Mouse (Mus musculus): Measurements from ENCODE around the gene Unc79. TPM values are rescaled to one million over a fixed set of nuclear protein-coding genes. Genes with fewer than 3 reads are reported as not detected.

The Unc79 gene
- total and polyA plus RNA-seq, 3 experiments = 0.04 to 0.86 (median 0.05) TPM

DNA sequence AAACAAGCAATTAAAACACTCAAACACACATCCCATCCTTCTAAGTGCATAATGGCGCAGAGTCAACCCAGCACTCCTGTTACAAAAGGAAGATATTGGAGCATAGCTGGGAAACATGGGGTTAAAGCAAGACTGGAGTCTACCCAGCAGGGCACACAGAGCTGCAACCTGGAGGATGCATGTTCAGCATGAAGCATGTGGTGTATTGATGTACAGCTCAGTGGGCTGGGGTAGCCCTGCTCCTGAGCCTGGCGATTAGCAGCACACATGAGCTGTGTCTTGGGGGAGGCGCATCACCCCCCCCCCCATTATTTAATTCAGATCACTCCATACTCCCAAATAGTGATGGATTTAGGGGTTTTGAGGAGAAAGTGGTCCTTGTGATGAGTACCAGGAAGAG lies 32.9 kb downstream of the Unc79 start:
- H3K79me2 ChIP-seq (replicated peaks; ENCODE audit: control insufficient read depth, extremely low read depth, insufficient read depth, poor library complexity, severe bottlenecking) = no peaks in the 10 kb centered on the region
- no peak overlapping the region for H3K4me3 ChIP-seq (replicated peaks in 1 of 3; ENCODE audit: low read depth in 2 of 3, low read length in 2 of 3, poor library complexity in 1 of 3)
- no peak for DNase-seq (ENCODE audit: extremely low read depth)
- no peak for TF ChIP-seq SIN3A (IDR thresholded peaks at IDR 0.05; ENCODE audit: low read length)
- TF ChIP-seq ZNF384 (IDR thresholded peaks at IDR 0.05; ENCODE audit: low read depth, low read length) = no peak
- no peak for TF ChIP-seq MYC (IDR thresholded peaks at IDR 0.05; ENCODE audit: low read depth, low read length)
- no peak for TF ChIP-seq MAX (IDR thresholded peaks at IDR 0.05; ENCODE audit: low read length)
- TF ChIP-seq PAX5 (IDR thresholded peaks at IDR 0.05; ENCODE audit: low read length) = no peak
- no peak for TF ChIP-seq BHLHE40 (IDR thresholded peaks at IDR 0.05; ENCODE audit: low read depth, low read length)
- TF ChIP-seq MEF2A (IDR thresholded peaks at IDR 0.05; ENCODE audit: borderline replicate concordance, low read depth, low read length) = no peak
- TF ChIP-seq HCFC1 (IDR thresholded peaks at IDR 0.05; ENCODE audit: low read depth, low read length) = no peak
- TF ChIP-seq EP300 (IDR thresholded peaks at IDR 0.05; ENCODE audit: low read length) = no peak
- no peaks in the 10 kb centered on the region for H3K9me3 ChIP-seq (replicated peaks; ENCODE audit: low read length)
- no peak overlapping the region for H3K27ac ChIP-seq (ENCODE audit: insufficient read depth, low read depth)
- no peaks in the 10 kb centered on the region for H3K27me3 ChIP-seq (replicated peaks)
- no peak overlapping the region for H3K4me2 ChIP-seq (ENCODE audit: insufficient read depth, low read depth, poor library complexity, severe bottlenecking)
- H3K36me3 ChIP-seq (replicated peaks in 1 of 2; ENCODE audit: control insufficient read depth in 1 of 2, insufficient read depth in 1 of 2, low read length in 1 of 2) = no peaks in the 10 kb centered on the region
- no peak overlapping the region for H3K9ac ChIP-seq (ENCODE audit: insufficient read depth, low read depth)
- no peaks in the 10 kb centered on the region for H3K4me1 ChIP-seq (ENCODE audit: control insufficient read depth in 1 of 2, insufficient read depth in 2 of 2)
- in situ Hi-C loops (cut with MboI; ENCODE audit: low pct_ligation_motif_present, low pct_unique_long_range_greater_than_20kb, low sequenced_read_pairs) (no loop called here), dilution Hi-C loops (cut with MboI; ENCODE audit: extremely low pct_ligation_motif_present, extremely low pct_unique_long_range_greater_than_20kb, low sequenced_read_pairs) (no loop called here)

DNA sequence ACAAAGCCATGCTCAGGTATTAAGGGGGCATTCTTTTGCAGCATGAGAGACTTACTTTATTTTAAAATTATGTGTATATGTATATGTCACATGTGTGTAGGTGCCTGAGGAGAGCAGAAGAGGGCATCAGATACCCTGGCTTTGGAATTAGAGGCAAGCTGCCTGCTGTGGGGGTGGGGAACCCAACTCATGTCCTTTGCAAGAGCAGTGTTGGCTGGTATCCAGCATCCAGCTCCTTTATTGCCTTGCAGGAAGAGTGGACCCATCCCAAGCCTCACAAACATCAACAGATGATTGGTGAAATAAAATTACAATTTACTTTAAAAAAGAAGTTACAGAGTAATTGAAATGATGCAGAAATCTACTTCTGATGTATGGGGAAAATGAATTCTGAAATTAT lies 36.7 kb downstream of the Unc79 start:
- no peaks in the 10 kb centered on the region for H3K4me1 ChIP-seq (ENCODE audit: control insufficient read depth in 1 of 2, insufficient read depth in 2 of 2)
- dilution Hi-C loops (cut with MboI; ENCODE audit: extremely low pct_ligation_motif_present, extremely low pct_unique_long_range_greater_than_20kb, low sequenced_read_pairs) (no loop called here), in situ Hi-C loops (cut with MboI; ENCODE audit: low pct_ligation_motif_present, low pct_unique_long_range_greater_than_20kb, low sequenced_read_pairs) (no loop called here)
- no peak overlapping the region for H3K27ac ChIP-seq (ENCODE audit: insufficient read depth, low read depth)
- H3K9ac ChIP-seq (ENCODE audit: insufficient read depth, low read depth) = no peak overlapping the region
- no peak overlapping the region for H3K4me3 ChIP-seq (replicated peaks in 1 of 3; ENCODE audit: low read depth in 2 of 3, low read length in 2 of 3, poor library complexity in 1 of 3)
- TF ChIP-seq USF1 (IDR thresholded peaks at IDR 0.05; ENCODE audit: low read depth, low read length) (no peak), ZNF384 (IDR thresholded peaks at IDR 0.05; ENCODE audit: low read depth, low read length) (no peak), ETS1 (conservative IDR thresholded peaks at IDR 0.05; ENCODE audit: low read depth, low read length) (no peak), EP300 (IDR thresholded peaks at IDR 0.05; ENCODE audit: low read length) (no peak), MYC (IDR thresholded peaks at IDR 0.05; ENCODE audit: low read depth, low read length) (no peak), HCFC1 (IDR thresholded peaks at IDR 0.05; ENCODE audit: low read depth, low read length) (no peak), POLR2AphosphoS2 (IDR thresholded peaks at IDR 0.05; ENCODE audit: low read depth, low read length) (no peak), MAZ (IDR thresholded peaks at IDR 0.05; ENCODE audit: low read depth, low read length) (no peak), ZC3H11A (IDR thresholded peaks at IDR 0.05; ENCODE audit: low read depth, low read length) (no peak), TCF12 (IDR thresholded peaks at IDR 0.05; ENCODE audit: low read depth, low read length) (no peak), ZMIZ1 (IDR thresholded peaks at IDR 0.05; ENCODE audit: low read depth, low read length) (no peak), CHD1 (IDR thresholded peaks at IDR 0.05; ENCODE audit: low read depth, low read length) (no peak), RCOR1 (conservative IDR thresholded peaks at IDR 0.05; ENCODE audit: low read depth, low read length) (no peak), TBP (conservative IDR thresholded peaks at IDR 0.05; ENCODE audit: low read depth, low read length) (no peak), SIN3A (IDR thresholded peaks at IDR 0.05; ENCODE audit: low read length) (no peak), CHD2 (IDR thresholded peaks at IDR 0.05; ENCODE audit: low read length) (no peak), POLR2A (IDR thresholded peaks at IDR 0.05; ENCODE audit: low read depth, low read length) (no peak), MEF2A (IDR thresholded peaks at IDR 0.05; ENCODE audit: borderline replicate concordance, low read depth, low read length) (no peak), PAX5 (IDR thresholded peaks at IDR 0.05; ENCODE audit: low read length) (no peak)
- H3K4me2 ChIP-seq (ENCODE audit: insufficient read depth, low read depth, poor library complexity, severe bottlenecking) = no peak overlapping the region
- H3K79me2 ChIP-seq (replicated peaks; ENCODE audit: control insufficient read depth, extremely low read depth, insufficient read depth, poor library complexity, severe bottlenecking) = no peaks in the 10 kb centered on the region
- H3K27me3 ChIP-seq (replicated peaks) = no peaks in the 10 kb centered on the region
- H3K36me3 ChIP-seq (replicated peaks in 1 of 2; ENCODE audit: control insufficient read depth in 1 of 2, insufficient read depth in 1 of 2, low read length in 1 of 2) = no peaks in the 10 kb centered on the region
- no peak for DNase-seq (ENCODE audit: extremely low read depth)
- H3K9me3 ChIP-seq (replicated peaks; ENCODE audit: low read length) = no peaks in the 10 kb centered on the region
